Mouse (Mus musculus) forebrain, embryonic 13.5 days (tissue): ENCODE results near the gene Tnr. TPM values are rescaled to one million over a fixed set of nuclear protein-coding genes. Genes with fewer than 3 reads are reported as not detected.

Experiments used
- ATAC-seq: fragments of 200-750 bp; cut with Nextera tagmentation; 2 replicates; pipeline ENCODE4 v1.8.0; 2017
- H3K27ac ChIP-seq: fragments of 300-500 bp; sonication (generic); 2 replicates; pipeline ENCODE4 v1.5.1; 2015; ENCODE audit warnings: inconsistent platforms, mild to moderate bottlenecking, moderate library complexity
- H3K27me3 ChIP-seq: fragments of 300-500 bp; sonication (generic); 2 replicates; pipeline ENCODE4 v1.6.1; 2015; ENCODE audit warnings: mild to moderate bottlenecking, inconsistent platforms
- H3K36me3 ChIP-seq: fragments of 300-500 bp; sonication (generic); 2 replicates; pipeline ENCODE4 v1.6.1; 2015; ENCODE audit warnings: mild to moderate bottlenecking, inconsistent platforms; ENCODE audit not compliant: poor library complexity, severe bottlenecking
- H3K4me1 ChIP-seq: fragments of 300-500 bp; sonication (generic); 2 replicates; pipeline ENCODE4 v1.6.1; 2015; ENCODE audit warnings: inconsistent platforms
- H3K4me2 ChIP-seq: fragments of 300-500 bp; sonication (generic); 2 replicates; pipeline ENCODE4 v1.6.1; 2015; ENCODE audit warnings: inconsistent platforms, mild to moderate bottlenecking, moderate library complexity
- H3K4me3 ChIP-seq: fragments of 300-500 bp; sonication (generic); 2 replicates; pipeline ENCODE4 v1.5.1; 2015; ENCODE audit warnings: mild to moderate bottlenecking, inconsistent platforms
- H3K9ac ChIP-seq: fragments of 300-500 bp; sonication (generic); 2 replicates; pipeline ENCODE4 v1.6.1; 2015; ENCODE audit warnings: mild to moderate bottlenecking, inconsistent platforms
- H3K9me3 ChIP-seq: fragments of 300-500 bp; sonication (generic); replicated peaks from 2 replicates; pipeline ENCODE4 v1.6.1; 2016; ENCODE audit warnings: inconsistent platforms
- WGBS: fragments of 180-500 bp; shearing (Covaris S2); methylation state at CpG from one replicate; pipeline ENCODE4 v1.1.7; 2015; 5-methylcytosine and 5-hydroxymethylcytosine counted together
- polyA plus RNA-seq: library from polyadenylated mRNA; unstranded; fragments of >200 nt; fragmentation: Nextera tagmentation; extraction: Ambion mirVana; gene quantifications from 2 replicates; pipeline ENCODE4 v1.2.1, GENCODE M21; 2015

Gene Tnr
- polyA plus RNA-seq, 1 experiment from 2014 or later: 1.6 TPM

GRCm38 (mm10) chr1:159779424-159779823, 255.9 kb downstream of the Tnr start:
- H3K4me2 ChIP-seq: no peak overlapping the region
- WGBS: 89% methylated on average over 3 of the region's 3 CpGs
- no peaks in the 10 kb centered on the region for H3K9me3 ChIP-seq
- no peaks in the 10 kb centered on the region for H3K36me3 ChIP-seq
- no peaks in the 10 kb centered on the region for H3K4me1 ChIP-seq
- no peak overlapping the region for H3K27ac ChIP-seq
- no peak overlapping the region for H3K9ac ChIP-seq
- no peaks in the 10 kb centered on the region for H3K27me3 ChIP-seq
- H3K4me3 ChIP-seq: no peak overlapping the region
- ATAC-seq: no peak

GRCm38 (mm10) chr1:159783842-159784241, 260.3 kb downstream of the Tnr start:
- Histone ChIP-seq H3K27me3 (no peaks in the 10 kb centered on the region), H3K4me3 (no peak overlapping the region), H3K9ac (no peak overlapping the region), H3K9me3 (no peaks in the 10 kb centered on the region), H3K4me1 (no peaks in the 10 kb centered on the region), H3K4me2 (no peak overlapping the region), H3K27ac (no peak overlapping the region), H3K36me3 (no peaks in the 10 kb centered on the region)
- ATAC-seq: peak; percentile 67
- WGBS: 23% methylated on average over 5 of the region's 5 CpGs

- Histone ChIP-seq H3K27ac (no peak overlapping the region), H3K4me3 (no peak overlapping the region), H3K9ac (no peak overlapping the region), H3K27me3 (no peaks in the 10 kb centered on the region), H3K4me1 (no peaks in the 10 kb centered on the region), H3K9me3 (no peaks in the 10 kb centered on the region), H3K4me2 (no peak overlapping the region), H3K36me3 (no peaks in the 10 kb centered on the region)
- ATAC-seq: no peak
- 72% methylated on average over 4 of the region's 4 CpGs for WGBS
These were observed 264.7 kb downstream of the Tnr start for GRCm38 (mm10) chr1:159788312-159788711.

- WGBS: 74% methylated on average over 2 of the region's 2 CpGs
- Histone ChIP-seq H3K36me3 (no peaks in the 10 kb centered on the region), H3K4me2 (no peak overlapping the region), H3K4me1 (no peaks in the 10 kb centered on the region), H3K9me3 (no peaks in the 10 kb centered on the region), H3K9ac (no peak overlapping the region), H3K4me3 (no peak overlapping the region), H3K27me3 (no peaks in the 10 kb centered on the region), H3K27ac (no peak overlapping the region)
- no peak for ATAC-seq
These were observed 269.0 kb downstream of the Tnr start for GRCm38 (mm10) chr1:159792546-159792945.

GRCm38 (mm10) chr1:159796021-159796420, 272.5 kb downstream of the Tnr start:
- 82% methylated on average over 2 of the region's 2 CpGs for WGBS
- Histone ChIP-seq H3K4me3 (no peak overlapping the region), H3K27me3 (no peaks in the 10 kb centered on the region), H3K36me3 (no peaks in the 10 kb centered on the region), H3K4me2 (no peak overlapping the region), H3K4me1 (no peaks in the 10 kb centered on the region), H3K9me3 (no peaks in the 10 kb centered on the region), H3K9ac (no peak overlapping the region), H3K27ac (no peak overlapping the region)
- ATAC-seq: no peak

- H3K4me2 ChIP-seq: no peak overlapping the region
- no peaks in the 10 kb centered on the region for H3K9me3 ChIP-seq
- H3K9ac ChIP-seq: no peak overlapping the region
- no peaks in the 10 kb centered on the region for H3K4me1 ChIP-seq
- H3K4me3 ChIP-seq: no peak overlapping the region
- 87% methylated on average over 5 of the region's 5 CpGs for WGBS
- no peaks in the 10 kb centered on the region for H3K36me3 ChIP-seq
- ATAC-seq: no peak
- no peaks in the 10 kb centered on the region for H3K27me3 ChIP-seq
- no peak overlapping the region for H3K27ac ChIP-seq
These were observed 276.8 kb downstream of the Tnr start for GRCm38 (mm10) chr1:159800366-159800765.

GRCm38 (mm10) chr1:159801753-159802152, 278.2 kb downstream of the Tnr start:
- Histone ChIP-seq H3K4me1 (no peaks in the 10 kb centered on the region), H3K27me3 (no peaks in the 10 kb centered on the region), H3K4me2 (no peak overlapping the region), H3K9me3 (no peaks in the 10 kb centered on the region), H3K36me3 (no peaks in the 10 kb centered on the region), H3K4me3 (no peak overlapping the region), H3K27ac (no peak overlapping the region), H3K9ac (no peak overlapping the region)
- peak; percentile 38; the same call in 1 of the 2 replicates for ATAC-seq
- WGBS: 69% methylated on average over 4 of the region's 4 CpGs

GRCm38 (mm10) chr1:159803711-159804110, 280.1 kb downstream of the Tnr start:
- Histone ChIP-seq H3K27ac (no peak overlapping the region), H3K4me1 (no peaks in the 10 kb centered on the region), H3K36me3 (no peaks in the 10 kb centered on the region), H3K27me3 (no peaks in the 10 kb centered on the region), H3K4me3 (no peak overlapping the region), H3K9me3 (no peaks in the 10 kb centered on the region), H3K9ac (no peak overlapping the region), H3K4me2 (no peak overlapping the region)
- no peak for ATAC-seq

GRCm38 (mm10) chr1:159809493-159809892, 285.9 kb downstream of the Tnr start:
- no peak; the same call in 1 of the 2 replicates for ATAC-seq
- 56% methylated on average over 3 of the region's 3 CpGs for WGBS
- H3K4me1 ChIP-seq: peaks cover 8% of the 10 kb centered on the region; the same call in 1 of the 2 replicates
- H3K27me3 ChIP-seq: no peaks in the 10 kb centered on the region
- no peak overlapping the region for H3K4me3 ChIP-seq
- H3K36me3 ChIP-seq: no peaks in the 10 kb centered on the region
- H3K9me3 ChIP-seq: no peaks in the 10 kb centered on the region
- no peak overlapping the region for H3K9ac ChIP-seq
- no peak overlapping the region for H3K4me2 ChIP-seq
- H3K27ac ChIP-seq: no peak overlapping the region

GRCm38 (mm10) chr1:159811805-159812204, 288.2 kb downstream of the Tnr start:
- H3K27me3 ChIP-seq: no peaks in the 10 kb centered on the region
- peaks cover 8% of the 10 kb centered on the region; the same call in 1 of the 2 replicates for H3K4me1 ChIP-seq
- no peaks in the 10 kb centered on the region for H3K36me3 ChIP-seq
- 90% methylated on average over 2 of the region's 2 CpGs for WGBS
- no peak overlapping the region for H3K4me2 ChIP-seq
- no peak overlapping the region for H3K4me3 ChIP-seq
- no peaks in the 10 kb centered on the region for H3K9me3 ChIP-seq
- no peak for ATAC-seq
- H3K27ac ChIP-seq: no peak overlapping the region
- no peak overlapping the region for H3K9ac ChIP-seq

- no peak overlapping the region for H3K4me3 ChIP-seq
- H3K27ac ChIP-seq: no peak overlapping the region
- H3K9me3 ChIP-seq: no peaks in the 10 kb centered on the region
- no peaks in the 10 kb centered on the region for H3K36me3 ChIP-seq
- H3K9ac ChIP-seq: no peak overlapping the region
- H3K27me3 ChIP-seq: no peaks in the 10 kb centered on the region
- ATAC-seq: peak; percentile 62; the same call in 1 of the 2 replicates
- WGBS: 4% methylated on average over 8 of the region's 8 CpGs
- H3K4me2 ChIP-seq: peak overlapping the region; percentile 33
- H3K4me1 ChIP-seq: peaks cover 8% of the 10 kb centered on the region; the same call in 1 of the 2 replicates
These were observed 289.3 kb downstream of the Tnr start for GRCm38 (mm10) chr1:159812820-159813411.

GRCm38 (mm10) chr1:159814348-159814747, 290.8 kb downstream of the Tnr start:
- no peak for ATAC-seq
- H3K9me3 ChIP-seq: no peaks in the 10 kb centered on the region

More at GRCm38 (mm10) chr1:159814348-159814747, 290.8 kb downstream of the Tnr start:
- Histone ChIP-seq H3K9ac (no peak overlapping the region), H3K27me3 (no peaks in the 10 kb centered on the region), H3K27ac (no peak overlapping the region), H3K4me2 (no peak overlapping the region), H3K4me1 (peaks cover 8% of the 10 kb centered on the region; the same call in 1 of the 2 replicates), H3K4me3 (no peak overlapping the region), H3K36me3 (no peaks in the 10 kb centered on the region)
- 34% methylated on average over 3 of the region's 3 CpGs for WGBS
